Mouse (Mus musculus) layer of hippocampus, postnatal 10 days (tissue): ENCODE results near the gene Ppp1r13b. TPM values are rescaled to one million over a fixed set of nuclear protein-coding genes. Genes with fewer than 3 reads are reported as not detected.

Experiments used
- DNase-seq, 2 experiments: peaks; one replicate each; pipeline ENCODE4 v3.0.0; 2021; ENCODE audit warnings: low spot score in 2 of 2
- total RNA-seq, 2 experiments: library from RNA; stranded (reverse); gene quantifications; 2 replicates each; pipeline ENCODE4 v1.2.3; 2021

Gene Ppp1r13b
- total RNA-seq, 2 experiments from 2014 or later: 66.3 to 69.1 TPM

DNA sequence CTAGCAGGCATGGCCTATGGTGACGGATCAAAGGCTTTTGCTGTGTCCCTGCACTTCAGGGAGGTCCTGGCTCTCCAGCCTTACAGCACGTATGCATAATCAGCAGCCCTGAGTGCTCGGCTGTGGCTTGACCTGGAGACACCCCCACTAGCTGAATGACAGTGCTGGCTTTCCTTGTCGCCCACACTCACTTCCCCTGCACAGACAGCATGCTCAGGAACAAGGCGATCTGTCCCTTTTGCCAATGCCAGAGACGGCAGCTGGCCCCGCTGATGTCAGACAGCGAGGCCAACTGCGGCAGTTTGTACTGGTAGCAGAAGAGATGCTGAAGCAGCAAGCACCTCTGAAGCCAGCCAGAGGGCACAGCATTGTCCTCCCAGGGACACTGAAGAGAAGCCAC lies 12.1 kb upstream of the Ppp1r13b start:
- DNase-seq: peak; percentile 63 to 68

DNA sequence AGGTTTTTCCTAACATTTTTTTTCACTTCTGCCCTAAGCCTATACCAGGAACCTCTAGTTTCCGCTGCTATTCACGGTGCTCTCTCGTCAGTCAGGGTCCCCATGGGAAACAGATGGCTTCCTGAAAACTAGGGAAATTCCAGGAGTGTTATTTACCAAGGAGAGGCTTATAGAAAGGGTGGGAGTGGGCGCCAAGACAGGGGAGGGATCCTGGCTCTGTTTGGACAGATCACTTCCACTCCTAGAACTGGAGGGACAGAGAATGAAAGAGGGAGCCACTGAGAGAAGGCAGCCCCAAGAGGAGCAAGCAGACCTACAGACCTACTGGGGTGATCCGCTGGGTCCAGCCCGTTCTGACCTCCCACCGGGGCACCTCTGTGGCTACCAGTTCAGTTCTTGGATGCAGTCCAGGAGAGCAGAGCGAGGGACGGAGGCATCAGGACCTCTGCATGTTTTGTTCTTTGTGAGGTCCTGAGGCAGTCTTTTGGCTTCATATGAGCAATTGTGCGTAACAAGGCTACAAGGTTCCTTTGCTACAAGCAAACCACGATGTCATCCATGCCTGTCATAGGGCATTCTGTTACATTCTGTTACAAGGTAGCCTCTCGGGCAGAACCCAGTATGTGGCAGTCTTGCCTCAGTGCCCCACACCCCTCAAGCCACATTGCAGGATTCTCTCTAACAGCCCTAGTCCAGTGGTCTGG lies 8.8 kb upstream of the Ppp1r13b start:
- DNase-seq: no peak

DNA sequence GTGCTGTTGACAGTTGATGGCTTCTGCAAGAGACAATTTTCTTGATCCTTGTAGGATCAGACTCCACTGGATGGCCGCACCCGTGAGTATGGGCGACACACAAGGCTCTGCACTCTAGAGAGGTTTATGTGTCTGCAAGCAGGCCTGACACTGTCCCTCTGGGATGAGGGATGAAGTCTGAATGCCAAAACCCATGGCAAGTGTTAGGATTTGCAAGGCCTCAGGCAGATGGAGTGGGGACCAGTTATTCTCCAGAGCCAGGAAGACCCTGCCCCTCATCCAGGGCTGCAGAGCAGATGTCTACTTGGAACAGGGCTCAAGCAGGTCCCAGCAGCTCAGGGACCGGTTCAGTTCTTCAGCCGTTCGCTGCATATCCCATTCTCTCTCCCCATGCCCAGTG lies 7.9 kb upstream of the Ppp1r13b start:
- DNase-seq: no peak

DNA sequence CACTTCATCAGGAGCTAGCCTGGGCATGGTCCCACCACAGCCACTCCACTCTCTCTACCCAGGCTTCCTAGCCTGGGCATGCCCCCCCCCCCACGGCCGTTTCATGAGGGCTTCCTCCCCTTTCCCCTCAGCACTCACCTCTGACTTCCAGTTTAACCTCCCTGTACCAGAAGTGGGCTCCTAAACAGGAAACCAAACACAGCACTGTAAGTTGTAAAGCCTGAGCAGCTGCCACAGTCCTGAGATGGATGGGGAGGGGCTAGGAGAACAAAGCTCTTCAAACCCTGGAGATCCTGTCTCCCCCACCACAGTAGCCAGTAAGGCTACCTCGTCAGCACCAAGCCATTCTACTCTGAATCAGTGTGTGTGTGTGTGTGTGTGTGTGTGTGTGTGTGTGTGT lies 6.1 kb upstream of the Ppp1r13b start:
- no peak for DNase-seq

DNA sequence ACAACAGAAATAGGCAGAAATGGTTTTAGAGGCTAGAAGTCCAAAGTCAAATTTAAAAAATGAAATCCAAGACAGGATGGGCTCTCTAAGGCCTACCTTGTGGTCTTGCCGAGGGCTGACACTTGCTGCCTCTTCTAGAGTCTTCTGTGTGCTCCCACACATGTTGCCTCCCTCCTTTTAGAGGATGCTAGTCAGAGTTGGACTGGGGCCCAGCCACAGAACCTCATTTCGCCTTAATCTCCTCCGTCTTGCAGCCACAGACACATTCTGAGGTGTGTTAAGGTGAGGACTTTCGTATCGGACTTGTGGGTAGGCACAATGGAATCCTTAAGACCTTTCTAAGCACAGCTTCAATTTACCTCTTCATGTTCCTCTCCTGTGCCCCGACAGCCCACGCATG lies 4.9 kb upstream of the Ppp1r13b start:
- no peak for DNase-seq

DNA sequence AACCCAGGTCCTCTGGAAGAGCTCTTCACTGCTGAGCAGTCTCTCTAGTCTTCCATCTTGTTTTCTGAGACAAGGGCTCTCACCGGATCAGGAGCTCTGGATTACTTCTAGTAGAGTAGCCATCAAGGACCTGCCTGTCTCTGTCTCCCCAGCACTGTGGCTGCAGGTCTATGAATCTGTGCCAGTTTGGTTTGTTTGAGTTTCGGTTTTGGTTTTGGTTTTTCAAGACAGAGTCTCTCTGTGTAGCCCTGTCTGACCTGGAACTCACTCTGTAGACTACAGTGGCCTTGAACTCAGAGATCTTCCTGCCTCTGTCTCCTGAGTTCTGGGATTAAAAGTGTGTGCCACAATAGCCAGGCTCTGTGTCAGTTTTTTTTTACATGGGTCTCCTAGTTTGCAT lies 3.9 kb upstream of the Ppp1r13b start:
- DNase-seq: no peak

DNA sequence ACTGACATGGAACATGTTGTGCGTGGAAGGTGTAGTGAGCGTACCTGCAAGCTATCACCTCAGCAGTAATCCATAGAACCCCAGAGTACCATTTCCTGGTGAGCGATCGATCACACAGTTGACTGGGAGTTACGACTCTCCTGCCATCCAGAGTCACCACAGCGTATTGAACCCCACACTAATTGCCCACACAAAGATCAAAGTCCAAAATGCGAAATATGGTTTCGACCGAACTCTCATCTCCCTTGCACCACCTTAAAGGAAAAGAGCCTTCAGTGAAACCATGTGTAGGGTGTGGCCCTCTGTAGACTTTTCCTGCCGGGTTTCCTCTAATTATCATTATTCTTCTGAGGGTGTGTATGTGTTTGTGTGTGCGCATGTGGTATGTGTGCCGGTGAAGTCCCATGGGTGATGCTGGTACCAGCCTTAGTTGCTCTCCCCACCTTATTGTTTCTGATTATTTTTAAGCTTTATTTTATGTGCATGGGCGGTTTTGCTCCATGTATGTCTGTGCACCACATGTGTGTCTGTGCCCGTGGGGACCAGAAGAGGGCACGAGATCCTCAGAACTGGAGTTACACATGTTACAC lies 3.4 kb upstream of the Ppp1r13b start:
- no peak for DNase-seq

DNA sequence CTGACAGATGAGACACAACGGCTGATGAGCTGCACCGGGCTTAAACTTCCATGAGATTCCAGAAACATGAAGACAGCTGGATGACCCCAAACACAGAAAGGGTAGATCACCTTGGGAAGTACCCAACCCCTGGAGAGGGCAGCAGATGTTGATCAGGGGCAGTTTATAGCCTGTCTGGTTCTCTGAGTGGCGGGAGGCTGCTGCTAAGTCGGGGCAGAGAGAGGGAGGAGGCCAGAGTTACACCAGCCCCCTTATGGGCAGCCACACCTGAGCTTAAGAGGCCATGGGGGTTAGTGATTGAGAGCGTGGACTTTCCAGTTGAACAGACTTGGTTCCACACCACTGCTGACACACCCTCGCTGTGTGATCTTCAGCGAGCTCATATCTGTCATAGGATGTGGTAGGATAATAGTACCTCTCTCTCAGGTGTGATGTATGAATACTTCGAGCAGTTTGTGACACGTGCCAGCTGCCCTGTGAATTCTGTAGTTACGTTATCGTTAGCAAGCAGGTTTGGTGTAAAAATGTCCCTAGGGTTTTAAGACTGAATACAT lies 1.2 kb upstream of the Ppp1r13b start:
- DNase-seq: no peak

DNA sequence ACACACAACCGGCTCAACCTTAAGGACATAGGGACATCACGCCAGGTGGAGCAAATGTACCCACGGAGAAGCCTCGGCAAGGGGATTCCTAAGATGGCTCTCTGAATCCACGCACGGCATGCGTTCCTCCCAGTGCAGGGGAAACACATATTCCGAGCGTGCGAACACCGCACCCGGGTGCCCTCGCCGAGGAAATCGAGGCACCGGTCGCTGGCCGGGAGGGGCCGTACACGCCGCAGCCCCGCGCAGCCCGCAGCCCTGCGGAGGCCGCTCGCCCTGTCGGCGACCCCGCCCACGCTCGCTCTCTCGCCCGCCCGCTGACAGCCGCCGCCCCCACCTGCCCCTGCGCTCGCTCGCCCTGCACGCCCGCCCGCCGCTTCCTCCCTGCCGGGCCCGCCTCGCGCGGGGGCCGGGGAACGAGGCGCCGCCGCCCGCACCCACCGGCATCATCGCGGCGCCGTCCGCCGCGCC lies 454 bp downstream of the Ppp1r13b start:
- DNase-seq: peak; percentile 45 to 65

DNA sequence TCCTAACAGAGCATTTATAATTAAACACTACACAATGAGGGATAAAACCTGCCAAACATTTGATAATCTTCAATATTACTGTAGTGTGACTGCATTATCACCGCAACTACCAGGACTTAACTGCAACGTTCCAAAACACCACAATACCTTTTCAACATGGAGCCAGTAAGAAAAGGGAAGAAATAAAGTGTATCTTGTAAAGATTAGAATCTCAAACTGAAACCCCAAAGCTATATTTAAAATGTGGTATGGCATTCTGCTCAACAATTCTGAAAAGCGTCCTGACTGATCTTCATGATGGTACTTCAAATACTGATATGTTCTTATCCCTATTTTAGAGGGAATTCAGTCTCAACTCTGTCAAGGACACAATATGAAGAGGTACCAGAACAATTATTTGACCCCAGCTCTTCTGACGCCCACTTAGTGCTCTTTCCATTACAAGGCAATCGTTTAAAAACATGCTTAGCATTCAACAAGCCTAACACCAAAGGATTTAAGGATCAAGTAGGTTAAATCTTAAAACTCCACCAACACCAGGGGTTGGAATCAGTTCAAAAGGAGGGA lies 1.5 kb downstream of the Ppp1r13b start:
- no peak for DNase-seq

DNA sequence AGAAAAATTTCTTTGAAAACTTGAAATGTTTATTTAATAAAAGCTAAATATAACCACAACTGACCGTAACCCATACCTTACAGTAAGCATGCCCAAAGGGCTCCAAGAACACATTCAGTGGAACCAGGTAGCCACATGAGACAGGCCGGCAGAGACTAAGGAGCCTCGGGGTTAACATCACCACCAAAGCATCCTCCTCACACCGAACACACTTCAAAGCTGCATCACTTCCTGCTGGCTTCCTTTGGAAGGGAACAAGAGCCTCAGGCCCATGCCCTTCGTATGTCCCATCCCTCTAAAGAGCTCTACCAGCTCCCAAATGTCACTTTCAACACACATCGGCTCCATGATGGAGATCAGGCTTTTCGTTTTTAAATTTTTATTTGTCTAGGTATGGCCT lies 5.4 kb downstream of the Ppp1r13b start:
- DNase-seq: no peak

DNA sequence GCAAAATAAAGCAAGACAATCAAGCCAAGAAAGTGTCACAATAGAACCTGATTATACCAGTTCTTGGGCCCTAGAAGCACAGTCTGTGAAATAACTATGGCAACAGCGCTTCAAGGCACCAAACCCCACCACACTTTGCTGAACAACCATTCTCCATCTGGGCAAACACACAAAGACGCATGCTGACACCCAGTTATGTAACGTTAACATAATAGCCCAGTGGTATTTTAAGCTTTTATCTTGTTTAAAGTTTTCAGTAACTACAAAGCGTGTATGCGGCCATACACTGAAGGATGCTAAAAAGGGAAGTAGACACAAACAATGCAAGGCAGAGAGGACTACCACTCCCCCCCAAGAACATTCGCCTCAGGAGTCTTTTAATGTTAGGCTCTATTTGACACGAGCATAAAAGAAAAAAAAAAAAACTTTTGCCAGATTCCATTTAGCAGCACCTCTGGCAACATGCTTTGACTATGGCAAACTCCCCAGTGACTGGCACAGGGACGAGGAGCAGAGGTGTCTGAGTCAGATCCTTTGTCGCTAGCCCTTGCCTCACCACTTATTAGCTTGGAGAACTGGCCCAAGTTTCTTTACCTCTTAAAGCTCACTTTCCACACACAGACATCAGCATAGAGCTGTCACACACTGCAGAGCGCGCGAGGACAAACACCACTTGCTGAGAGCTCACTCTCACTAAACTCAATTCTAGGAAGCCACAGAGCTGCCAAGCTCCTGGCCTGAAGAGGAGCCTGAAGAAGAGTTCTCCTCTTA lies 6.6 kb downstream of the Ppp1r13b start:
- DNase-seq: no peak

DNA sequence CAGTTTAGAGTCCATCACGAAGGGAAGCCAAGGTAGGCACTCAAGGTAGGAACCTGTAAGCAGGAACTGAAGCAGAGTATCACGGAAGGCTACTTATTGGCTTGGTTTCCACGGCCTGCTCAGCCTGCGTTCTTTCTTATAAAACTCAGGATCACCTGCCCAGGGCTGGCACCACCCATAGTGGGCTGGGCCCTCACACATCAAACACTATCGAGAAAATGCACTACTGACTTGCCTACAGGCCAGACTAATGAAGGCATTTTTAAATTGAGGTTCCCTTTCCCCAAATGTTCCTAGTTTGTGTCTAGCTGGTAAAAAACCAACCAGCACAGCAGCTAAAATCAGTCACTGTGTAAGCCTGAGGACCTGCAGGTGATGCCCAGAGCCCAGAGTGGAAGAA lies 8.3 kb downstream of the Ppp1r13b start:
- DNase-seq: no peak

DNA sequence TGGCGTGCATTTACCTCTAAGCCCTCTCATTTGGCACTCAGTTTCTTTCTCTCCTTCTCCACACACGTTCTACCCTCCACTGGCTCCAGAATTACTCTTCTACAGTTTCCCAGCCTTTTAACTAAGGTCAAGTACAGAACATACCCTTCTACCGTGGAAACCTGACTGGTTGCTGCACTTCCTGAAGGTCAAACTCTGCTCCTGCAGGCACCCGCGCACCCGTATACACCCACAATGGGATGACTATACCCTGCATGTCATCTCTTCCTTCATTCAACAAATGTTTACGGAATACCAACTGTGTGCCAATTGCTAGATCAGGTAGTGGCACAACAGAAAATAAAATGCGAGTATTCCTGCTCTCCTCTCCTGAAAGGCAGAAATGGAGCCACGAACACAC lies 9.2 kb downstream of the Ppp1r13b start:
- no peak for DNase-seq

DNA sequence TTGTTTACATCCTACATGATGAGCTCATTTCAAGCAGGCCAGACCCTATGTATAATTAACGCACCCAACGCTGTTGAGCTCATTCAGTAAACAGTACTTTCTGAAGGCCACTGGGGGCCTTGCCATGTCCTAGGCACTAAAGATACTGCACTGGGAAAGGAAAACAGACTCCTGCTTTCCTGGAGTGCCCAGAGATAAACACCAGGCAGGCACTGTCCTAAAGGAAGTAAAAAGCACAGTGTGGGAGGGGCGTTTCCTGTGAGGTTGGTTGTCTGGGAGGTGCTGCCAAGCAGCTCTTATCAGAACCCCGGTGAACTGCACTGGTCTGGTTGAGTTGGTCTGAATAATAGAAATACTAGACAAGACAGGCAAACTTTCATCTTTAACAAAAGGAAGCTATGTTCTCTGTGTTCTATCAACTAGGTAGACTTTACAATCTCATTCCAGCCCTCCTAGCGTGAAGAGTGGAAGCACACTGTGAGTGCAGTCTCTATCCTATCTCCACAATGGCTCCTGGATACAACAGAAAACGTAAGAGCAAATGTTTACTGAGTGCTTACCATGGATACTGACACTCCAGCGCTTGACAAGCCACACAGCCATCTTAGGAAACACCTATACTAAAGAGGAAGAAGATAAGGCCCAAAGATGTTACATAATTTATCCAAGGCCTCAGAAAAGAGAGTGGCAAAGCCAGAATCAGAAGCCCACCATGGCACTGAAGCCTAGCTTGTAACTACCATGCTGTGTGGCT lies 10.8 kb downstream of the Ppp1r13b start:
- no peak for DNase-seq

DNA sequence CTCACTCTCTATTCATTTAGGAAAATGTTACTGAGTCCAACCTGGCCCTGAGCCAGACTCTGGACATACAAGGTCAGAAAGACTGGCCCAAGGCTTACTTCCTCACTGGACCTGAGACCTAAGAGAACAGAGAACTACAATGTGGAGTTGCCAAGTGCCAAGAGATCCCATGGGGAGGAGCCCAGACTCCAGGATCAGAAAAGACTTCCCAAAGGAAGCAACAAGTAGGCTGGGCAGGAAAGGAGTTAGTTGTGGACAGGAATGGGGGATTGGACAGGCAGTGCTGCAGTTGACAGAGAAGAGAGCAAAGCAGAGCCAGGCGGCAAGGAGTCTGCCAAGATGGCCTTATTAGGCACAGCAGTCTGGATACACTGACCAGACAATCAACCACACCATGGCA lies 13.8 kb downstream of the Ppp1r13b start:
- no peak for DNase-seq

DNA sequence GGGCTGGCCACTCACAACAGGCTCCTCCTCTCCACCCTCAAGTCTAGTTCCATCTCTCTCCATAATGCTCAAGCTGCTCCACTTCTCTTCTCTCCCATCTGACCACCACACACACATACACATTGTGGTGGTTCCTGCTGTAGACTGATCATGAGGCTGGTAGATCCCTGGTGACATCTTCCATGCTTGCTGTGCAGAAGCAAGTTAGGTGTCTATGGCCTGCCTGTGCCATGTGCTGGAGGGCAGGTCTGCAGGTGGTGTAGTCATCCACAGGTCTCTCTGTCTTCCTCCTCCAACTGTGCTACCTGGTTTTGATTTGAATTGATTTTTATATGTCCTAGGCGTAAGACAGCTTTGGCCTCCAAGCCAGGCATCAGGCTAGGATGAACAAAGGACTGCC lies 14.9 kb downstream of the Ppp1r13b start:
- no peak for DNase-seq

DNA sequence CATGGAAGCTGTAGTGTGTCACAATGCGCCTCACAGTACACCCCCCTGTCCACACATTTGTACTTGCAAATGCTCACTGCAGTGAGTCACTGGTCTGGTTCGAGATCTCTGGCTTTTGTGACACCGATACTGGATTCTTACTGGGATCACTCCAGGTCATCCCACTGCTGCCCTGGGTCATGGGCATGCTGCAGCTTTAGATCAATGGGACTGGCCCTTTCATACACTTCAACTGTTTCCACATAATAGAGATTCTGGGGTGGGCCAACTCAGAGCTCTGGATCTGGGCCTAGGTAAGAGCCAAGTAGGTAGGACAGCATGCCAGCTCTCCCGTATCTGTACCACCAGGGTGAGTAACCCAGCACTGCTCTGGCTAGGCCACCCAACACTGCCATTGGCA lies 16.1 kb downstream of the Ppp1r13b start:
- no peak for DNase-seq

DNA sequence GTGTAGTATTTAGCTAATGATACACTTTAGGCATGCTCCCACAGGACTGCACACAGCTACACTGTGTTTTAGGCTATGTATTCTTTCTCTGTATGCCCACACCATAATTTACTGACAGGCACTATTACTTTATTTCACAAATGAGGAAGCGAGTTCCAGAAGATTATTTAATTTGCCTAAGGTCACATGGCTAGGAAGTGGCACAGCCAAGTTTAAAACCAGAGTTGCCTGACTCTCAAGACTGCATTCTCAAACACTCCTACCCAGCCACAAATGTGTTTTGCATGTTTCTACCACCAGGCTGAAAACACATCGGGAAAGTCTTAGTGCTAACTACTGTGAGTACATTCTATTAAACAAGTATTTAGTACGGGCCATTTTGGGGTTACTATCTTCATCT lies 18.7 kb downstream of the Ppp1r13b start:
- DNase-seq: no peak

DNA sequence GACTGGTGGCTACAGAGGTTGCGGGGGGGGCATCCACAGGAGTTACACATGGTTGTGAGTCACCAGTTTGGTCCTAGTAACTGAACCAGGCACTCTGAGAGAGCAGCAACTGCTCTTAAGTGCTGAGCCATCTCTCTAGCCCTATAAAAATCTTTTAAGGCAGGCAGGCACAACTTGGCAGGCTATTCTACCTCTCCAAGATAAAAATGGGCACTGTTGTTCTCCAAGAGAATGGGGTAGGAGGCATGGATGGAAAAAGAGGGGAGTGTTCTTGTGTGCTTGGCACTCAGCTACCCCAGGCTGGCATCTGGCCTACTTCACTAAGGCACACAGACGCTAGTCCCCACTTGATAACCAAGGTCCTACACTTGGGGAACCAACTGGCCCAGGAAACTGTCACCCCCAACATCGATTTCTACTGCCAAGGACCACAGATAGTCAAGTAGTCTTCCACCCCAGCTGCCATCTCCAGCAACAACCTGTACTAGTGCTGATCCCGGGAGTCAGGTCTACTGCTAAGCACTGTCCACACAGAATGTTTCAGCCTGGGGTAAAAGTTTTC lies 19.5 kb downstream of the Ppp1r13b start:
- DNase-seq: no peak

DNA sequence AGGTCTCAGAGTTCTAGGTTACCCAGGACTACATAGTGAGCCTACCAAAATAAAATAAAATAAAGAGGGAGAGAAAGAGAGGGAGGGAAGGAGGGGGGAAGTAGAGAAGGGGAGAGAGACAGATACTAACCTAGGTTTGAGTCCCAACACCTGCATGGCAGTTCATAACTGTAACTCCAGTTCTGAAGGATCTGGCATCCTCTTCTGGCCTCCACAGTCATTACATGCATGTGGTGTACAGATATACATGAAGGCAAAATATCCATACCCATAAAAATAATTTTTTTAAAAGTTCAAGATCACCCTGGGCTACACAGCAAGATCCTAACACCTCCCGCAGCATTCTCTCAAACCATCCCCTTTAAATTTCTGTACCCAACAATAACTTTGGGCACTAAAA lies 20.9 kb downstream of the Ppp1r13b start:
- DNase-seq: no peak
